Mouse (Mus musculus) layer of hippocampus, adult 2 months (tissue): ENCODE results near the gene Sstr5. TPM values are rescaled to one million over a fixed set of nuclear protein-coding genes. Genes with fewer than 3 reads are reported as not detected.

Experiments
- DNase-seq, 2 experiments: peaks; one replicate each; pipeline ENCODE4 v3.0.0; 2022; ENCODE audit warnings: low spot score in 2 of 2
- H3K27ac ChIP-seq: fragments of 200-600 bp; 2 replicates; pipeline ENCODE4 v1.8.1; 2022
- H3K4me3 ChIP-seq: fragments of 200-600 bp; 2 replicates; pipeline ENCODE4 v1.8.1; 2022; ENCODE audit warnings: mild to moderate bottlenecking
- CTCF ChIP-seq: fragments of 200-600 bp; conservative IDR thresholded peaks from 2 replicates; pipeline ENCODE4 v1.8.1; 2022; ENCODE audit warnings: antibody characterized with exemption, mild to moderate bottlenecking, moderate library complexity
- total RNA-seq, 2 experiments: library from RNA; stranded (reverse); gene quantifications; 2 replicates each; pipeline ENCODE4 v1.2.3; 2021

Sstr5 gene
- total RNA-seq, 2 experiments from 2014 or later = 0.15 TPM; not detected in 1

DNA sequence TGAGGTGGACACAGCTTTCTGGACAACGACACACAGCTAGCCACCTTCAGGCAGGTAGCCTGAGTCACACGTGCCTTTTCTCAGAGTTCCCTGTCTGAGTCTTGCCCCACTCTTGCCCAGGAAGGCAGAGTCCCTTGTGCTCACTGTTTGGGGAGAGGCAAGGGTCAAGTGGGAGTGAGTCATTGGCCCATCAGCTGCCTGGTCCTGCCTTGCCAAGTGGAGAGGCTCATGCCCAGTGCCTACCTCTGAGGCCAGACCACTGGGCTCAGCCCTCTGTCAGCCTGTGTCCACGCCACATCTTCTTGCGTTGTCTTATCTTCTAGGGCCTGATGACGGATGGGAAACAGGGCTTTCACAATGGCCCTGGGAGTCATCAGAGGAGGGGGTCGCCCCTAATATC is 29.3 kb downstream of the Sstr5 start:
- Histone ChIP-seq H3K4me3 (no peak overlapping the region), H3K27ac (no peak overlapping the region)
- no peak for DNase-seq
- no peak for TF ChIP-seq CTCF

DNA sequence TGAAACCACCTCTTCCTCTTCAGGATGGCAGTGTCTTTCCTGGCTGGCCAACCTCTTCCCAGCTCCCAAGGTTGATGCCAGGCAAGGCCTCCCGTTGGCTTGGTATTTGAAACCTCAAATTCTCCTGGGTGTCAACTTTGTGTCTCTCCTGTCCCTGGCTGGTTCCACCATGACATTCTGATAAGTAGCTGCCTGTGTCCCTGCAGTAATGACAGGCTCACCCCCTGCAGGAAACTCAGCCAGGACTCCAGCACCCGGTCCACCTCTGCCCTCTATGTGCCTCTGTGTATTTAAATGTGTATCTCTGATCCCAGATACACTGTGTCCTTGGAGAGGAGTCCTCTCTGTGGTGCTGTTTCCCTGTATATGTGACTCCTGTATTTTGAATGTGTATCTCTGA is 30.8 kb downstream of the Sstr5 start:
- Histone ChIP-seq H3K4me3 (no peak overlapping the region), H3K27ac (no peak overlapping the region)
- TF ChIP-seq CTCF = no peak
- DNase-seq = no peak

GRCm38 (mm10) chr17:25464091-25464490 is 33.0 kb downstream of the Sstr5 start:
- no peak for TF ChIP-seq CTCF

DNA sequence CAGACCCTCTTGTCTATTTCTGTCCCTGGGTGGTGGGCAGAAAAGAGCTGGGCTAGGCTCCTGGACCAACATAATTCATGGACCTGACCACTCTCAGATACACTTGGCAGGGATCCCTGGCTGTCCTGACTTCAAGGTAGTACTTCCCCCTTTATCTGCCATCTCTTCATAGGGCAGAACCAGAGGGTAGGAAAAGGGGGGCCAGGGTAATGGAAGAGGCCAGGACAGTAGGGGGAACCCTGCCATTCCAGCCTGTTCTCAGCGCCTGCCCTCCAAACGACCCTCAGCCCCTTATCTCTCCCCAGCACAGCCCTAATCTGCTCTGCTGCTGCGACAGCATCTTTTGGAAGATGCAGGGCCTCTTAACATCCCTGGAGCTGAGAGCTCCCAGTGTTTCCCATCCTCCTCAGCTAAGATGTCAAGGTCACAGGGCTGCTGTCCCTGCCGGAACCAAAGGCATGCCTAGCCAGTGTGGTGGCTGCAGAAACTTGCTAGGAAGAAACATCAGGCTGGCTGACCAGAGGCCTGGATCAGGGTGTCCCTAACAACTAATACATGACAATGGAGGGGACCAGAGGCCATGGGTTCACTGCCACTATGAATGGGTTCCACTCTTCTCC is 33.7 kb downstream of the Sstr5 start:
- TF ChIP-seq CTCF = no peak
- H3K27ac ChIP-seq = no peak overlapping the region
- no peak overlapping the region for H3K4me3 ChIP-seq

More at GRCm38 (mm10) chr17:25464091-25464490, 33.0 kb downstream of the Sstr5 start:
- Histone ChIP-seq H3K27ac (no peak overlapping the region), H3K4me3 (no peak overlapping the region)
- no peak for DNase-seq

DNA sequence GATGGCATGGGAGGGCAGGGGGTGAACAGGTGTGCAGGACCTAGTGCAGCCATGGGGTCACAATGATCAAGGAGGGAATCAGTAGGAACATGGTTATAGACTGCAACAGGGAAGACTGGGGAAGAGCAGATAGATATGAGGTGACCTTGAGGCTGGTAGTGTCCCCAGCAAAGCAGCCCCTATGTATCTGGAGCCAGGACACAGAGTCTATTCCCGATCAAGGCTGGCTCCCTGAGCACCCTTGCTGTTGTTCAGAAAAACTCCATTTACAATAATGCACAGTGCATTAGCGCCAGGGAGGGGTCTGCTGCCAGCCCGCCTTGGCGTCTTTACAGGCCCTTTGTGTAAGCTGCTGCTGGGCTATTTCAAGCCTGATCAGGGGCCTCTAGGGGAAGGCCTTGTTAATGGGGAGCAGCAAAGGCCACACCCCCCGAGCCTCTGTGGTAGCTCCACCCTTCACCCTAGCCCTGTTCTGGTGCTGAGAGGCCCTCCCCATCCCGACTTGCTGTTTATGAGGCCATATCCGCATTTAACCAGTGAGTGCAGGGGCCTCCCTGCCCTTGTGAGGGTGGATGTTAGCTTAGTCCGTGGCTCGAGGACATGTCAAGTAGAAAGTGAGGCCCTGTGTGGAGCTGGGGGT is 34.7 kb downstream of the Sstr5 start:
- no peak for TF ChIP-seq CTCF
- no peak overlapping the region for H3K27ac ChIP-seq
- no peak for DNase-seq
- no peak overlapping the region for H3K4me3 ChIP-seq

More for the DNA sequence above, 33.7 kb downstream of the Sstr5 start:
- no peak for DNase-seq

DNA sequence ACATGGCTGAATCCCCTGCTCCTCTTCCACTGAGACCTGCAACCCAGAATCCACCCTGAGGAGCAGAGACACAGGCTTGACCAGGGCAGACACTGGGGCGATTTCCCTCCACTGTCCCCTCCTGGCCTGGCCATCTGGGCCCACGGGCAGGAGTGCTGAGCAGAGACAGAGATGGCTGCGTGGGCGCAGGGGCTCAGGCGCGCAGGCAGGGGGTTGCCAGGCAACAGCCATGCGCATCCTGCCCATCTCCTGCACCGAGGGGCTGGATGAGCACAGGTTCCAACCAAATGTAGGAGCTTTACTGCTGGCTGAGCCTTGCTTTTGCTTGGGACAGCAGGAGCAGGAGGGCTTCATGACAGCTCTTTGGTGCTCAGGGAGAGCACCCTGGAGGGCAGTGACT is 40.5 kb downstream of the Sstr5 start:
- Histone ChIP-seq H3K4me3 (no peak overlapping the region), H3K27ac (peak overlapping the region; percentile 96)
- TF ChIP-seq CTCF = no peak
- DNase-seq = peak; percentile 69 to 82

DNA sequence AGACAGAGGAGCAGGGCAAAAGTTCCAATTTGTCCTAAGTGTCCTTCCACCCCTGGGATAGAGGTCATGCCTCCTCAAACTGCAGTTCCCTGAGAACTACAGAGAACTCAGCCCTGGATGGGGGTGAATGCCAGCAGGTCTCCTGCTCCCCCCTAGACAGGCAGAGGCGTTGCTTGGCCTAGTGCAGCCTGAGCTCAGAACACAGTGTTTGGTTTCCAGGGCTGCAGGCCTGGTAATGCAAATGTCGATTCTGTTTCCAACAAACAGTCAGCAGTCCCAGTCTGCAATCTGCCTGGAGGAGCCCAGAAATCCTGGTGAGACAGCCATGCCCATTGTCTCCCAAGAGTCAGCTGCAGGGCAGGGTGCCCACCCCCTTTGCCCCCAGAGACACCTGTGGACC is 42.8 kb downstream of the Sstr5 start, which contains the start of gene Tekt4:
Gene Tekt4 (plus strand): TSS at position 344 of the 400 bp plus-strand sequence.
- peak in 1 of 2 experiments; percentile 54 for DNase-seq
- TF ChIP-seq CTCF = no peak
- peak within 1 kb of the TSS; percentile 96 for H3K27ac ChIP-seq
- H3K4me3 ChIP-seq = no peak within 1 kb of the TSS

- DNase-seq = no peak
- Histone ChIP-seq H3K4me3 (no peak overlapping the region), H3K27ac (no peak overlapping the region)
- TF ChIP-seq CTCF = no peak
Measured at GRCm38 (mm10) chr17:25452246-25452965, 44.7 kb downstream of the Sstr5 start.

DNA sequence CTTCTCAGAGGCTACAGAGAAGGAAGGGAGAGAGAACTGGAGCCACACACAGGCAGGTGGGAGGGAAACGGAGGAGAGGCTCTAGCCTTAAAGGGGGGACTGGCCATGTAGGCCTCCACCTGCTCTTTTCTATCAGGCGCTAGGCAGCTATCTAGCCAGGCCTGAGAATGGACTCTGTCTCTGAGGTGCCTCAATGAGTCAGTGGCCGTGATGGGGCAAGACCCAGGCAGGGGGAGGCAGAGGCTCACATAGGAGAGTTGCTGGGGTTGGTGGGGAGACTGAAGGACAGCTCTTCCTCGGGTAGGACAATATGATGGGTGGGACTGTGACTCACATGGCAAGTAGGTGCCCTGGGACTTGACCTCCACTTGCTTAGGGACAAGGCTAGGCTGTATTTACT is 46.8 kb downstream of the Sstr5 start:
- DNase-seq = no peak
- Histone ChIP-seq H3K4me3 (no peak overlapping the region), H3K27ac (no peak overlapping the region)
- TF ChIP-seq CTCF = no peak

GRCm38 (mm10) chr17:25447865-25448264 is 49.2 kb downstream of the Sstr5 start:
- H3K4me3 ChIP-seq = no peak overlapping the region
- DNase-seq = no peak
- TF ChIP-seq CTCF = no peak
- H3K27ac ChIP-seq = no peak overlapping the region

DNA sequence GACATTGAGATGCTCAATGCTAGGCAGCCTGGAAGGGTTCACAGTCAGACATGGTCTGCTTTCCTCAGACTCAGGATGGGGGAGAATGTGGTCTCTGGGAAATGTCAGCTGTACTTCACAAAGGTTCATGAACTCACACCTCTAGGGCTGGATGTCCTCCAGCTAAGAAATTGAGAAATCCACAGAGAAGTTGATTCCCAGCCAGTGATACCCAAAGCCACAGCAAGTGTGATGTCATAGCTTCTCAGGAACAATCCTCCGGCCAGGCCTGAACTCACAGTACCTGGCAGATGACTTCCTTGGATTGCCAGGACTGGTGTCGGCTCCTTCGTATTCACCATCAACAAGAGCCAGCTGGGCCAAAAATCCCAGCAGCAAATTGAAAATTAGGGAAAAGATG is 51.2 kb downstream of the Sstr5 start:
- Histone ChIP-seq H3K27ac (no peak overlapping the region), H3K4me3 (no peak overlapping the region)
- TF ChIP-seq CTCF = no peak
- no peak for DNase-seq

DNA sequence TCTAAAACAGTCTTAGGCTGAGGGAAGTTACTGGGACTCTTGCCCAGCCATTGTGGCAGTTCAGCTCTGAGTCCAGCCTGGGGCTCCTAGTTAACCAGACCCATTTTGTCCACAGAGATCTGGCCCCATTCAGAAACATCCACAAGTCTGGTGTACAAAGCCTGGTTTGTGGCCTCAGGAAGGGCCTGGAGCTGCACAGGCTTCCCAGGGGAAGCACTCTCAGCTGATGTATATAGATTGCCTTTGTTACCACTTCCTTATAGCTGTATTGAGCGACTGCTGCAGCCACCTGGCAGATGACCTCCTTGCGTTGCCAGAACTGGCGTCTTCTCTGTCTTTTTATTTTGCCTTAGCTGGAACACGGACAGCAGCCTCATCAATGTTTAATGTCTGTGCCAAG is 52.0 kb downstream of the Sstr5 start:
- Histone ChIP-seq H3K27ac (no peak overlapping the region), H3K4me3 (no peak overlapping the region)
- no peak for TF ChIP-seq CTCF
- no peak for DNase-seq

DNA sequence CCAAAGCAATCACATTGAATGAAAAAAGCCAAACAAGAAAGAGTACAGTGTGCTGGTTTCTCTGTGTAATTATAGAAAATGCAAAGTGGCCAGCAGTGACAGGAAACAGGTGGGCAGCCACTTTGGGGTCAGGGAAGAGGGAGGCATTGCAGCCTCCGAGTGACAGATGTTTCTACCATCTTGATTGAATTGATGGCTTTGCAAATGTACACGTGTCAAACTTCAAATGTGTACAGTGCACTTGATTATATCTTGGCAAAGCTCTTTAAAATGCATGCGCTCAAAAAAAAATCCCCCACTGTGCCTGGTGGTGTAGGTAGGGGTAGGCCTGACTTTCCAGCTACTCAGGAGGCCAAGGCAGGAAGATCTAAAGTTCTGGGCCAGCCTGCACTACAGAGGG is 54.2 kb downstream of the Sstr5 start:
- no peak for DNase-seq
- Histone ChIP-seq H3K4me3 (no peak overlapping the region), H3K27ac (no peak overlapping the region)
- TF ChIP-seq CTCF = no peak
